Mouse (Mus musculus): ENCODE measurements around the gene Btg1.

The Btg1 gene

GRCm38 (mm10) chr10:96616709-96617116, at the start of gene Btg1:
Gene Btg1 (plus strand): TSS chr10:96617006.
- peak; percentile 95 for DNase-seq (ENCODE audit: low spot score)

GRCm38 (mm10) chr10:96569469-96569868, 47.3 kb upstream of the Btg1 start:
- DNase-seq (ENCODE audit: low spot score): no peak

DNA sequence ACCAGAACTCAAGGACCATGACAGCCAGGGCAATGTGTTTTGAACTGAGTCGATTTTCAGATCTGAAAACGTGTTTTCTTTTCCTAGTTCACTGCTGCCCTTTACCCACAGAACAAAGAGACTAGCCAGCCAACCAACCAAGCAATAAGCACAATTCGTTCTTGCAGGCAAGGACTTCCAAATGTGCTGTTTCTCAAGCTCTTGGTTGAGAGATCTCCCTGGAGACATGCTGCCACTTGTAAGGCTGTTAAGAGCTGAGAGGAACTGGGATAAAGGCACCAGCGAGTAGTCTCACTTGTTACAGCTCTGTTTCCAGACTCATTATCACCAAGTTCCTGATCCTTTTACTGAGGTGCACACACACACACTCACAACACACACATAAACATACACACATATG, 45.6 kb upstream of the Btg1 start:
- no peak for DNase-seq (ENCODE audit: low spot score)

- DNase-seq (ENCODE audit: low spot score): no peak
Observed at GRCm38 (mm10) chr10:96574786-96575185, 42.0 kb upstream of the Btg1 start.

GRCm38 (mm10) chr10:96575338-96575737, 41.5 kb upstream of the Btg1 start:
- DNase-seq (ENCODE audit: low spot score): no peak

GRCm38 (mm10) chr10:96578924-96579323, 37.9 kb upstream of the Btg1 start:
- no peak for DNase-seq (ENCODE audit: low spot score)

DNA sequence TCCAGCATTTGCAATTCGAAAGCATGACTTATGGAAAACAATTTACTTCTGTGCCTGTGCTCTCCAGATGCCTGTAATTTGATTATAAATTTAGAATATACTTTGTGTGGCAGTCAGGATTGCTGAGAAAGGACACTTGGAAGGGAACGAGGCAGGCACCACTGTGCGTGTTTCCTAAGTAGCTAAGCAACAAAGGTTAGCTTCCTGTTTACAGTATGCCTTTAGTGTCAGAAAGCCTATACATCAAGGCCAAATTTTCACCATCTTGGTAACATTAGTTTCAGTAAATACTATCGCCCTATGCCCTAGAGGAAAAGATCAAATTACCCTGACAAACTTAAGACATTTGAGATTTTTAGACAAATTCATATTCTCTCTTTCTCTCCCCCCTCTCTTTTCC, 37.4 kb upstream of the Btg1 start:
- DNase-seq (ENCODE audit: low spot score): no peak

DNA sequence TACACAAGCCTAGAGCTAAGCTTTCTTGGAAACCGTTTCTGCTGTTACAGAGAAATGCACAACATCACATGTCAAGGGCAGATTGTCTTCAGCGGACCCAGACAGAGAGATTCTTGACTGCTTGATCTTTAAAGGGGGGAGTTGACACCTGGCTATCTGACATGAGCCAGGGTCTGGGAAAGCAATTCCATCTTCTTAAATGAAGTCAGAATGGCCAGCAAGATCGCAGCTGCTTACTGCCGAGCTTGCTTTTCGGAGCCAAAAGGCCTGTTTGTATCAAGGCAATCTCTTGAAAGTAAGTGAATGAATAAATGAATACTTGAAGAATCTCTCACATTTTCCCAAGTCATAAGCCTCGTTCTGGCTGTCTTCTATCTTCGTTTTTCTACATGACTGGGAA, 36.6 kb upstream of the Btg1 start:
- DNase-seq (ENCODE audit: low spot score): peak; percentile 16

- no peak for DNase-seq (ENCODE audit: low spot score)
Observed at GRCm38 (mm10) chr10:96581232-96581631, 35.6 kb upstream of the Btg1 start.

GRCm38 (mm10) chr10:96586191-96586880, 30.5 kb upstream of the Btg1 start:
- DNase-seq (ENCODE audit: low spot score): no peak

- no peak for DNase-seq (ENCODE audit: low spot score)
Observed at GRCm38 (mm10) chr10:96586881-96587217, 30.0 kb upstream of the Btg1 start.

- no peak for DNase-seq (ENCODE audit: low spot score)
Observed at GRCm38 (mm10) chr10:96588233-96588632, 28.6 kb upstream of the Btg1 start.

DNA sequence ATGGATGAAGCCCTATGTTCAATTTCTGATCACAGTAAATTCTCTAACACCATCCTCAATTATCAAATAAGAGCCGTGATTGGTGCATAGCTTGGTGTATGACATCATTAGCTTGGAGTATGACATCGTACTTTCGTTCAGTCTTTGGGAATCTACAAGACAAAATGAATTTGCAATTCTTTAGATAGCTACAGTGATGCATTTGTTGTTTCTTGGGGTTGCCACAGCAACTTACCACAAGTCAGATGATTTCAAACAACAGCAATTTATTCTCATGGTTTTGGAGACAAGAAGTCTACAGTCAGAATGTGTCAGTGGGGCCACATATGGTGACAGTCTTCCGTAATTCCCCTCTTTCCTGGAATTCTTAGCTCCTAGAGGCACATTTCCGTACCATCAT, 27.0 kb upstream of the Btg1 start:
- DNase-seq (ENCODE audit: low spot score): no peak

GRCm38 (mm10) chr10:96592089-96592488, 24.7 kb upstream of the Btg1 start:
- DNase-seq (ENCODE audit: low spot score): no peak

GRCm38 (mm10) chr10:96595435-96596132, 21.2 kb upstream of the Btg1 start:
- no peak for DNase-seq (ENCODE audit: low spot score)

DNA sequence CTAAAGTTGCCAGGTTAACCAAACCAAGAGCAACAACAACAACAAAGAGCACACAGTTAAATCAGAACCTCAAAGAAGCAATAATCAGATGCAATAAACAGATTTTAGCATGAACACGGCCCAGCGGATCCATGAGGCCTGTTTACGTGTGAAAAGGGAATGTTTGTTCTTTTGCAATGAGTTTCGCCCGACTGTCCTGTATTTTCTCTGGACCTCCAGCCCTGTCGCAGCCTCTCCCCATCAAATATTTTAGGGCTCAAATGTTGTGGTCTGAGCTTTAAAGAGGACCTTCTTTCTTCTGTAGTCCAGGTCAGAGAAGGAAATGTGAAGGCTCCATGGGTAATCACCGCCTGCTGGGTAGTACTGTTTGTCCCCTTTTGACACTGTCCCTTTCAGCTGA, 20.4 kb upstream of the Btg1 start:
- no peak for DNase-seq (ENCODE audit: low spot score)

DNA sequence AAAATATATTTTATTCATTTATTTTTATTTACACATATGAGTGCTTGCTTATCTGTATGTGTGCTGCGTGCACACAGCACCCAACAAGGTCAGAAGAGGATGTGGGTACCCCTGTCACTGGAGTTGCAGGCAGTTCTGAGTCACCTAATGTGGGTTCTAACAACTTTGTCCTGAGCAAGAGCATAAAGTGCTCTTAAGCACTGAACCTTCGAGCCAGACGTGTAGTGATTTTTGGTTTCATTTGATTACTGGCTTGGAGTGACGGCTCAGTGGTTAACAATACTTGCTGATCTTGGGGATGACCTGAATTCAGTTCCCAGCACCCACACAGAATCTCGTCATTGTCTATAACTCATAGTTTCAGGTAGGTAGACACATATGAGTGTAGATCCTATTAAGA, 17.2 kb upstream of the Btg1 start:
- no peak for DNase-seq (ENCODE audit: low spot score)

- DNase-seq (ENCODE audit: low spot score): no peak
Observed at GRCm38 (mm10) chr10:96601670-96602069, 15.1 kb upstream of the Btg1 start.

DNA sequence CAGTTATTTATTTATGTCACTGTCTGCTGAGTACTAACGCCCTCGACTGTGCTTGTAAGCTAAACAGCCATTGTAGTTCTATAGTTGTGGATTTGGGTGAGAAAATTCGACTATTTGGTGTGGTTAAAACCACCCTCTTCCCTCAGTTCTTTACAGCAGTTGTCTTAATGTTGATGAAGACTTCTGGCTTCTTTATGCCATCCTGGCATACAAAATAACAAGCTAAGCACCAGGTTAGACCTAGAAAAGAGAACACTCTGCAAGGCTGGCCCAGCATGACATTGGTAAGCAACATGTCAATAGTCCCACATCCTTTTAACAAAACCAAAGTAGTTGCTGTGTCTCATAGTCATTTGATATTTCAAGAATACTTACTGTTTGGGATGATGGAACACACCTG, 14.5 kb upstream of the Btg1 start:
- DNase-seq (ENCODE audit: low spot score): no peak

GRCm38 (mm10) chr10:96605168-96605567, 11.6 kb upstream of the Btg1 start:
- DNase-seq (ENCODE audit: low spot score): no peak

GRCm38 (mm10) chr10:96605856-96606255, 10.9 kb upstream of the Btg1 start:
- DNase-seq (ENCODE audit: low spot score): no peak

DNA sequence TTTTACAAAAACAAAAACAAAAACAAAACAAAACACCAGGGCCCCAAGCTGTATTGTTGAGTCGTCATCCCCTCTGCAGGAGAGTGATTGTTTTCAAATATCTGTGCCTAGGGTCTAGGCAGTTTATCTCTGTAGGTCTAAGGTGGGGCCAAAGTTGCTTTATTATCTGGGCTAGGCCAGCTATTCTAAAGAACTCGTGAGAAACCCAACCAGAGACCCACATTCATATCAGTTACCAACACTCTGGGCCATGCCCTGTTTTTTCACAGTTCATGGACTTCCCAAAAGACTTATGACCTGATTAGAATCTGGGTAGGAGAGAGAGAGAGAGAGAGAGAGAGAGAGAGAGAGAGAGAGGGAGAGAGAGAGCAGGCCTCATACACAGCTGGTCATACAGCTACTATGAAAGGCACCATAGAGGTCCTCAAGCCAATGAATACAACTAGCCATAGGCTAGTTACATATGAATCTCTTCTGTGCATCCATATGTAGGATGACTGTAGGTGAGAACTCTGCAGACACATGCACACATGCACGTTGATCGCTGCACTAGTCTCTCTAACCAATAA, 9.1 kb upstream of the Btg1 start:
- DNase-seq (ENCODE audit: low spot score): no peak

All from embryo, embryonic 10 days (tissue).